Mouse (Mus musculus): ENCODE measurements at regions not wholly inside any gene's neighbourhood (a gene's known extent, or its start where the extent isn't known, plus 50 kb on each side); places are given as distances from the start of the nearest gene placed in this dataset.

- no peak for ATAC-seq (ENCODE audit: low read depth)
- Histone ChIP-seq H3K27me3 (ENCODE audit: control insufficient read depth, insufficient read depth, low read depth, low read length) (no peaks in the 10 kb centered on the region; the same call in 1 of the 2 replicates), H3K27ac (ENCODE audit: low read length) (no peak overlapping the region), H3K4me2 (ENCODE audit: low read depth, low read length) (no peak overlapping the region), H3K4me1 (ENCODE audit: control insufficient read depth, low read depth, low read length) (no peaks in the 10 kb centered on the region), H3K9me3 (replicated peaks; ENCODE audit: control insufficient read depth, low read length) (no peaks in the 10 kb centered on the region), H3K36me3 (ENCODE audit: control insufficient read depth, insufficient read depth) (no peaks in the 10 kb centered on the region), H3K4me3 (ENCODE audit: low read depth, low read length) (no peak overlapping the region), H3K9ac (ENCODE audit: low read depth, low read length) (no peak overlapping the region)
- WGBS (ENCODE audit: insufficient replicate concordance) = 48% methylated on average over 4 of the region's 4 CpGs
Observed at GRCm38 (mm10) chr6:88978970-88979369, 76.9 kb downstream of the Tpra1 start.

- Histone ChIP-seq H3K36me3 (ENCODE audit: control insufficient read depth, insufficient read depth) (no peaks in the 10 kb centered on the region), H3K27me3 (ENCODE audit: control insufficient read depth, insufficient read depth, low read depth, low read length) (no peaks in the 10 kb centered on the region), H3K4me3 (ENCODE audit: low read depth, low read length) (no peak overlapping the region), H3K4me2 (ENCODE audit: low read depth, low read length) (no peak overlapping the region), H3K9ac (ENCODE audit: low read depth, low read length) (no peak overlapping the region), H3K27ac (ENCODE audit: low read length) (no peak overlapping the region), H3K4me1 (ENCODE audit: control insufficient read depth, low read depth, low read length) (no peaks in the 10 kb centered on the region), H3K9me3 (replicated peaks; ENCODE audit: control insufficient read depth, low read length) (no peaks in the 10 kb centered on the region)
- WGBS (ENCODE audit: insufficient replicate concordance) = 18% methylated on average over 8 of the region's 8 CpGs
- ATAC-seq (ENCODE audit: low read depth) = no peak
Observed at GRCm38 (mm10) chr6:88980112-88980511, 78.1 kb downstream of the Tpra1 start.

DNA sequence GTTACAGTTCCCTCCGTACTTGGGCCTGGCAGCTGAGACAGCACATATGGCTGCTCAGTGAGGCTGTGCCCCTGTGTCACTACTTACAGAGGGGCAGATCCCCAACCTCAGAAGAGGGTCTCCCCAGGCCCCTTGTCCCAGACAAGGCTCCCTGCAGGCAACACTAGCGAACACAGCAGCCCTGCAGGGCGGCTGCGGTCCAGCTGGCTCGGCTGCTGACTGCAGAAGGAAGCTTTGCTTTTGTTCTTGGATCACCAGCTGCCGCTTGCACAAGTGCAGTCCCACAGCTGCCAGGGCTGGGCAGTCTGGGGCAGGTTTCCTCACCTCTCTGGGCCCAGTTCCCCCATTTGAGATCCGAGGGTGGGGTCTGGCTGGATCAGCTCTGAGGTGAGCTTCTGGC lies 79.5 kb downstream of the Tpra1 start:
- no peak overlapping the region for H3K27ac ChIP-seq (ENCODE audit: low read length)
- WGBS (ENCODE audit: insufficient replicate concordance) = 33% methylated on average over 7 of the region's 7 CpGs
- no peaks in the 10 kb centered on the region for H3K36me3 ChIP-seq (ENCODE audit: control insufficient read depth, insufficient read depth)
- H3K4me1 ChIP-seq (ENCODE audit: control insufficient read depth, low read depth, low read length) = no peaks in the 10 kb centered on the region
- H3K27me3 ChIP-seq (ENCODE audit: control insufficient read depth, insufficient read depth, low read depth, low read length) = no peaks in the 10 kb centered on the region
- H3K4me2 ChIP-seq (ENCODE audit: low read depth, low read length) = no peak overlapping the region
- no peak overlapping the region for H3K4me3 ChIP-seq (ENCODE audit: low read depth, low read length)
- H3K9ac ChIP-seq (ENCODE audit: low read depth, low read length) = no peak overlapping the region
- no peaks in the 10 kb centered on the region for H3K9me3 ChIP-seq (replicated peaks; ENCODE audit: control insufficient read depth, low read length)
- ATAC-seq (ENCODE audit: low read depth) = no peak

DNA sequence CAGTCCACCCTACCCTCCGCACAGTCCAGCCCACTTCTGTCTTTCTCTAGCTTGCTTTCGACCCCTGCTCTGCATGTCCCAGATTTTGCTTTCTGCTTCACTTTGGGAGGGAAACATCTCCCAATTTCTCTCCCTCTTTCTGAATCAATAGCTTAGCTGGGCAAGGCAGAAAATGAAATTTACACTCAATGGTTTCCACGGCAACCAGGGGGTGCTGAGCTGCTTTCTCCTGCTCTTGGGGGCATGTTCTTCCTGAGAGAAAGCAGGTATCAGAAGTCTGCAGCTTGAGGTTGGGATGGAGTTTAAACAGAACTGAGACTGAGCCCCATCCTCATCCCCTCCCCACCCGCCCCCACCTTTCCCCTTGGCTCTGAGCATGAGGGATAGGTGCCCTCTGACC lies 82.1 kb downstream of the Tpra1 start:
- Histone ChIP-seq H3K27ac (ENCODE audit: low read length) (no peak overlapping the region), H3K36me3 (ENCODE audit: control insufficient read depth, insufficient read depth) (no peaks in the 10 kb centered on the region), H3K9ac (ENCODE audit: low read depth, low read length) (no peak overlapping the region), H3K4me3 (ENCODE audit: low read depth, low read length) (no peak overlapping the region), H3K27me3 (ENCODE audit: control insufficient read depth, insufficient read depth, low read depth, low read length) (no peaks in the 10 kb centered on the region), H3K9me3 (replicated peaks; ENCODE audit: control insufficient read depth, low read length) (no peaks in the 10 kb centered on the region), H3K4me1 (ENCODE audit: control insufficient read depth, low read depth, low read length) (no peaks in the 10 kb centered on the region), H3K4me2 (ENCODE audit: low read depth, low read length) (no peak overlapping the region)
- 65% methylated on average over 4 of the region's 4 CpGs for WGBS (ENCODE audit: insufficient replicate concordance)
- ATAC-seq (ENCODE audit: low read depth) = no peak

GRCm38 (mm10) chr6:88984863-88985262 lies 82.8 kb downstream of the Tpra1 start:
- Histone ChIP-seq H3K27ac (ENCODE audit: low read length) (no peak overlapping the region), H3K4me3 (ENCODE audit: low read depth, low read length) (no peak overlapping the region), H3K9ac (ENCODE audit: low read depth, low read length) (no peak overlapping the region), H3K4me1 (ENCODE audit: control insufficient read depth, low read depth, low read length) (peaks cover 1% of the 10 kb centered on the region), H3K4me2 (ENCODE audit: low read depth, low read length) (no peak overlapping the region), H3K27me3 (ENCODE audit: control insufficient read depth, insufficient read depth, low read depth, low read length) (no peaks in the 10 kb centered on the region), H3K36me3 (ENCODE audit: control insufficient read depth, insufficient read depth) (no peaks in the 10 kb centered on the region), H3K9me3 (replicated peaks; ENCODE audit: control insufficient read depth, low read length) (no peaks in the 10 kb centered on the region)
- no peak for ATAC-seq (ENCODE audit: low read depth)
- WGBS (ENCODE audit: insufficient replicate concordance) = 32% methylated on average over 4 of the region's 4 CpGs

- no peak overlapping the region for H3K27ac ChIP-seq (ENCODE audit: low read length)
- no peak overlapping the region for H3K9ac ChIP-seq (ENCODE audit: low read depth, low read length)
- whole genome bisulfite sequencing (ENCODE audit: insufficient replicate concordance) = 74% methylated on average over 10 of the region's 10 CpGs
- no peaks in the 10 kb centered on the region for H3K9me3 ChIP-seq (replicated peaks; ENCODE audit: control insufficient read depth, low read length)
- no peaks in the 10 kb centered on the region for H3K36me3 ChIP-seq (ENCODE audit: control insufficient read depth, insufficient read depth)
- no peak overlapping the region for H3K4me3 ChIP-seq (ENCODE audit: low read depth, low read length)
- H3K4me2 ChIP-seq (ENCODE audit: low read depth, low read length) = no peak overlapping the region
- H3K27me3 ChIP-seq (ENCODE audit: control insufficient read depth, insufficient read depth, low read depth, low read length) = no peaks in the 10 kb centered on the region
- no peak for ATAC-seq (ENCODE audit: low read depth)
- H3K4me1 ChIP-seq (ENCODE audit: control insufficient read depth, low read depth, low read length) = peaks cover 10% of the 10 kb centered on the region
Observed at GRCm38 (mm10) chr6:88988551-88988950, 86.5 kb downstream of the Tpra1 start.

DNA sequence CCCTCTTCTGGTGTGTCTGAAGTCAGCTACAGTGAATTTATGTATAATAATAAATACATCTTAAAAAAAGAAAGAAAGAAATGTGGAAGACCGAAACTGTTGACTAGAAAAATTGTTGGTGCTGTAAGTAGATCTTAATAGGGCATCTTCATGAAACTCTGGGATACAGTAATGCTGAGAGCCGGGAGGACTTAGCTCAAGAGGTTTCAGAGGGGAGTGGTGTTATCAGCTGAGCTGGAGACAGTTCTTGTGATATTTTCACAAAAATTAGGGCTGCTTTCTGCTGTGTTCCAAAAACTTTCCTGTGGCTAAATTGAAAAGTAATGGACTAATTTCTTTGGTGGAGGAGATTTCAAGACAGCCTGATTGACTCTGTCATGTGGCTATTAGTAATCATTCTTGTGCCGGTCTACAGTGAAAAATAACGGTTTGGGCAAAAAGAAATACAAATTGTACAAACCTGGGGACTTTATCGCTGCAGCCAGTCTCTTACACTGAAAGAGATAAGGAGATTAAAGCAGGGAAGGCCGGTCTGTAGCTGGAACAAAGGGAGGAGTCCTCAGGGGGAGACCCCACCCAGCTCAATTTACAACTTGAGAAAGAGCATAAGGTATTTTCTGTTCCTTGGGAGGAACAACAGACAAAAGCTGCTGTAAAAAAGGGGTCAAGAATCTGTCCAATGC lies 87.7 kb downstream of the Tpra1 start:
- Histone ChIP-seq H3K4me2 (ENCODE audit: low read depth, low read length) (peak overlapping the region; percentile 38), H3K9me3 (replicated peaks; ENCODE audit: control insufficient read depth, low read length) (no peaks in the 10 kb centered on the region), H3K27me3 (ENCODE audit: control insufficient read depth, insufficient read depth, low read depth, low read length) (no peaks in the 10 kb centered on the region), H3K4me3 (ENCODE audit: low read depth, low read length) (no peak overlapping the region), H3K36me3 (ENCODE audit: control insufficient read depth, insufficient read depth) (no peaks in the 10 kb centered on the region), H3K4me1 (ENCODE audit: control insufficient read depth, low read depth, low read length) (peaks cover 10% of the 10 kb centered on the region), H3K27ac (ENCODE audit: low read length) (peak overlapping the region; percentile 60), H3K9ac (ENCODE audit: low read depth, low read length) (no peak overlapping the region)
- ATAC-seq (ENCODE audit: low read depth) = peak; percentile 89
- 24% methylated on average over 6 of the region's 6 CpGs for WGBS (ENCODE audit: insufficient replicate concordance)

DNA sequence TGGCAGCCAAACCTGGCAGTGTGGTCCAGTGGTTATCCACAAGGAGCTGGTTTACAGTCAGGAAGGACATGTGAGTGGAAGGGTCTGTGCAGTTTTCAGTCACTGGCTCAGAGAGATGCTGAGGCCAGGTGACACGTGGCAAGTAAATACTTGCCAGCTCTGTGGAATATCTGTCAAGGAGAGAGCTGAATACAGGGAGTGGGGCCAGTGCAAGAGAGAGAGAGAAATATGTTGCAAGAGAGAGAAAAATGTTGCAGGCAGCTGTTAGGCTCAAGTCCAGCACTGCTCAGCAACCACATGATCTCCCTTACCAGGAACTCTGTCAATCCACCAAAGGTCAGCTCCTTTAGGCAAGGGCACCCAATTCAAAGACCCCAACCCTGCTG lies 88.2 kb downstream of the Tpra1 start:
- Histone ChIP-seq H3K36me3 (ENCODE audit: control insufficient read depth, insufficient read depth) (no peaks in the 10 kb centered on the region), H3K27me3 (ENCODE audit: control insufficient read depth, insufficient read depth, low read depth, low read length) (no peaks in the 10 kb centered on the region), H3K4me2 (ENCODE audit: low read depth, low read length) (peak overlapping the region; percentile 38), H3K4me1 (ENCODE audit: control insufficient read depth, low read depth, low read length) (peaks cover 10% of the 10 kb centered on the region), H3K9ac (ENCODE audit: low read depth, low read length) (no peak overlapping the region), H3K9me3 (replicated peaks; ENCODE audit: control insufficient read depth, low read length) (no peaks in the 10 kb centered on the region), H3K27ac (ENCODE audit: low read length) (peak overlapping the region; percentile 60), H3K4me3 (ENCODE audit: low read depth, low read length) (no peak overlapping the region)
- ATAC-seq (ENCODE audit: low read depth) = peak; percentile 60
- WGBS (ENCODE audit: insufficient replicate concordance) = 21% methylated on average over 1 of the region's 1 CpGs

- 70% methylated on average over 3 of the region's 3 CpGs for WGBS (ENCODE audit: insufficient replicate concordance)
- no peak for ATAC-seq (ENCODE audit: low read depth)
- no peak overlapping the region for H3K4me3 ChIP-seq (ENCODE audit: low read depth, low read length)
- H3K4me1 ChIP-seq (ENCODE audit: control insufficient read depth, low read depth, low read length) = peaks cover 6% of the 10 kb centered on the region
- no peak overlapping the region for H3K4me2 ChIP-seq (ENCODE audit: low read depth, low read length)
- H3K9ac ChIP-seq (ENCODE audit: low read depth, low read length) = no peak overlapping the region
- H3K9me3 ChIP-seq (replicated peaks; ENCODE audit: control insufficient read depth, low read length) = no peaks in the 10 kb centered on the region
- H3K36me3 ChIP-seq (ENCODE audit: control insufficient read depth, insufficient read depth) = no peaks in the 10 kb centered on the region
- no peaks in the 10 kb centered on the region; the same call in 1 of the 2 replicates for H3K27me3 ChIP-seq (ENCODE audit: control insufficient read depth, insufficient read depth, low read depth, low read length)
- no peak overlapping the region for H3K27ac ChIP-seq (ENCODE audit: low read length)
Observed at GRCm38 (mm10) chr6:88995077-88995476, 93.0 kb downstream of the Tpra1 start.
